Mouse (Mus musculus): ENCODE measurements around the gene Pi4ka. TPM values are rescaled to one million over a fixed set of nuclear protein-coding genes. Genes with fewer than 3 reads are reported as not detected.
A peak's percentile ranks its signal among the peaks of the same experiment; 100 is the strongest.

Gene Pi4ka
- polyA plus RNA-seq, 1 experiment from 2014 or later, result 30.7 TPM

DNA sequence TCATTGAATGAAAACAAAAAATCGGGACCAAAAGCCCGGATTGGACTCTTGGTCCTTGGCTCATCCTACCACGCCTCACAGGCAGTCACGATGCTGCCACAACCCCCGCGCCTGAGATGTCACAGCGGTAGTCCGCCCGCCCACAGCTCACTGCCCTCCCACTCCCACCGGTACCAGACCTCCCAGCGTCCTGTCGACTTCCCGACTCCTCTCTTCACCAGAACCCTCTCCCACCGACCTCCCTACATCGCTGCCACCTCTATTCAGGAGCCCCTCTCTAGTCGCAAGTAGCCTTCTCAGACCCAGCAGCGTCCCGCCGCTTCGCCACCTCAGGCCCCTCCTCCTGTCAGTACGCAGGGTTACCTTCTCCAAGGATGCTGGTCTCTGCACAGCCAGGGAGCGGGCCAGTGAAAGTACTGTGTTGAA lies 830 bp downstream of the Pi4ka start:
- peak overlapping the region; percentile 84 for H3K4me3 ChIP-seq (ENCODE audit: low read depth, low read length)
- no peaks in the 10 kb centered on the region for H3K9me3 ChIP-seq (ENCODE audit: control insufficient read depth, low read length)
- H3K36me3 ChIP-seq (ENCODE audit: control insufficient read depth, insufficient read depth, low read length), result peaks cover 8% of the 10 kb centered on the region; the same call in 1 of the 2 replicates
- peak overlapping the region; percentile 64 for H3K4me2 ChIP-seq (ENCODE audit: low read depth, low read length)
- H3K9ac ChIP-seq (ENCODE audit: low read depth, low read length), result peak overlapping the region; percentile 83
- 1% methylated on average over 20 of the region's 22 CpGs for WGBS
- peaks cover 13% of the 10 kb centered on the region for H3K4me1 ChIP-seq (ENCODE audit: control insufficient read depth, insufficient read depth, low read length)
- ATAC-seq (ENCODE audit: low read depth) (peak; percentile 85), DNase-seq (ENCODE audit: low spot score) (peak; percentile 55)
- peak overlapping the region; percentile 68; the same call in 1 of the 2 replicates for H3K27ac ChIP-seq (replicated peaks; ENCODE audit: low read depth, low read length)
- no peaks in the 10 kb centered on the region for H3K27me3 ChIP-seq (replicated peaks; ENCODE audit: control insufficient read depth, insufficient read depth, low read length)

GRCm38 (mm10) chr16:17402855-17403254 lies 3.3 kb downstream of the Pi4ka start:
- no peaks in the 10 kb centered on the region for H3K9me3 ChIP-seq (ENCODE audit: control insufficient read depth, low read length)
- H3K27me3 ChIP-seq (replicated peaks; ENCODE audit: control insufficient read depth, insufficient read depth, low read length), result no peaks in the 10 kb centered on the region
- 76% methylated on average over 1 of the region's 1 CpGs for WGBS
- no peak overlapping the region for H3K4me3 ChIP-seq (ENCODE audit: low read depth, low read length)
- H3K36me3 ChIP-seq (ENCODE audit: control insufficient read depth, insufficient read depth, low read length), result peaks cover 8% of the 10 kb centered on the region; the same call in 1 of the 2 replicates
- DNase-seq (ENCODE audit: low spot score) (no peak), ATAC-seq (ENCODE audit: low read depth) (no peak)
- H3K27ac ChIP-seq (replicated peaks; ENCODE audit: low read depth, low read length), result no peak overlapping the region
- no peak overlapping the region for H3K9ac ChIP-seq (ENCODE audit: low read depth, low read length)
- H3K4me1 ChIP-seq (ENCODE audit: control insufficient read depth, insufficient read depth, low read length), result peaks cover 13% of the 10 kb centered on the region
- no peak overlapping the region for H3K4me2 ChIP-seq (ENCODE audit: low read depth, low read length)

DNA sequence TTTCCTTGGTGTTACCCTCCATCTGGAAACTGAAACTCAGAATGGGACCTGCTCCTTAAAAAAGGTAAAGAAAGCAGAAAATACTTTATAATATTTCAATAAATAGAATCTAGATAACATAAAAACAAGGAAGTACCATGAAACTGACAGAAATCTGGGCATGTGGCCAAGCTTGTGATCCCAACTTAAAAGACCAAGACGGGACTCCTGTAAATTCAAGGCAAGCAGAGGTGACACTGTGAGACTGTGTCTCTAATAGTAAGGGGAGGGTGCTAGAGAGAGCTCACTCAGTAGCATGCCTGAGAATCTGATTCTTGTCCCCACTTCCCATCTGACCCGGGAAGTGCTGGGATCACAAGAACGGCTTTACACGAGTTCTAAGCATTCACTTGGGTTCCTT lies 13.3 kb downstream of the Pi4ka start:
- peak; percentile 46 for DNase-seq (ENCODE audit: low spot score)
- 68% methylated on average over 4 of the region's 4 CpGs for WGBS
- Histone ChIP-seq H3K4me2 (ENCODE audit: low read depth, low read length) (no peak overlapping the region), H3K4me3 (ENCODE audit: low read depth, low read length) (no peak overlapping the region), H3K9ac (ENCODE audit: low read depth, low read length) (no peak overlapping the region), H3K27me3 (replicated peaks; ENCODE audit: control insufficient read depth, insufficient read depth, low read length) (no peaks in the 10 kb centered on the region), H3K9me3 (ENCODE audit: control insufficient read depth, low read length) (0 out of 2 replicates have a peak, but pooled peaks cover 4% of the 10 kb centered on the region), H3K27ac (replicated peaks; ENCODE audit: low read depth, low read length) (no peak overlapping the region), H3K4me1 (ENCODE audit: control insufficient read depth, insufficient read depth, low read length) (peaks cover 3% of the 10 kb centered on the region; the same call in 1 of the 2 replicates), H3K36me3 (ENCODE audit: control insufficient read depth, insufficient read depth, low read length) (peaks cover 10% of the 10 kb centered on the region; the same call in 1 of the 2 replicates)
- no peak for ATAC-seq (ENCODE audit: low read depth)

- WGBS, result 83% methylated on average over 2 of the region's 2 CpGs
- Histone ChIP-seq H3K4me3 (ENCODE audit: low read depth, low read length) (no peak overlapping the region), H3K4me1 (ENCODE audit: control insufficient read depth, insufficient read depth, low read length) (no peaks in the 10 kb centered on the region), H3K9ac (ENCODE audit: low read depth, low read length) (no peak overlapping the region), H3K36me3 (ENCODE audit: control insufficient read depth, insufficient read depth, low read length) (peaks cover 37% of the 10 kb centered on the region; the same call in 1 of the 2 replicates), H3K27ac (replicated peaks; ENCODE audit: low read depth, low read length) (no peak overlapping the region), H3K4me2 (ENCODE audit: low read depth, low read length) (no peak overlapping the region), H3K27me3 (replicated peaks; ENCODE audit: control insufficient read depth, insufficient read depth, low read length) (no peaks in the 10 kb centered on the region), H3K9me3 (ENCODE audit: control insufficient read depth, low read length) (no peaks in the 10 kb centered on the region)
- ATAC-seq (ENCODE audit: low read depth) (no peak), DNase-seq (ENCODE audit: low spot score) (no peak)
Observed at GRCm38 (mm10) chr16:17383594-17384326, 22.4 kb downstream of the Pi4ka start.

DNA sequence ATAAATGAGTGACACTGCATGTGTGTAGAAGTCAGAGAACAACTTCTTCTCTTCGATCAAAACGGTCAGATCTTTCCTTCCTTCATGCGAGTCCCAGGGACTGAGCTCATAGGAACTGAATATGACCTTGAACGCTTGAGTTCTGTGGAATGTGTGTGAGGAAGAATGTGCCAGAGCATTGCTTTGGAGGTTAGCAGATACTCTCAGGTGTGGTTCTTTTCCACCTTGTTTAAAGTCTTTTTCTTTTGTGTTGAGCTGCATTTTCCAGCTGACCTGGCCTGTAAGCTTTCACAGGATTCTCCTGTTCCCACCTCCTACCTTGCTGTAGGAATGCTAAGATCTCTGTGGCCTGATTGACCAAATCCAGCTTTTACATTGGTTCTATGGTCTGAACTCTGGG lies 23.8 kb downstream of the Pi4ka start:
- H3K36me3 ChIP-seq (ENCODE audit: control insufficient read depth, insufficient read depth, low read length), result peaks cover 37% of the 10 kb centered on the region; the same call in 1 of the 2 replicates
- no peak overlapping the region for H3K4me3 ChIP-seq (ENCODE audit: low read depth, low read length)
- DNase-seq (ENCODE audit: low spot score) (no peak), ATAC-seq (ENCODE audit: low read depth) (no peak)
- 90% methylated on average over 4 of the region's 4 CpGs for WGBS
- no peak overlapping the region for H3K9ac ChIP-seq (ENCODE audit: low read depth, low read length)
- no peak overlapping the region for H3K4me2 ChIP-seq (ENCODE audit: low read depth, low read length)
- no peaks in the 10 kb centered on the region for H3K9me3 ChIP-seq (ENCODE audit: control insufficient read depth, low read length)
- H3K27me3 ChIP-seq (replicated peaks; ENCODE audit: control insufficient read depth, insufficient read depth, low read length), result no peaks in the 10 kb centered on the region
- H3K4me1 ChIP-seq (ENCODE audit: control insufficient read depth, insufficient read depth, low read length), result no peaks in the 10 kb centered on the region
- no peak overlapping the region for H3K27ac ChIP-seq (replicated peaks; ENCODE audit: low read depth, low read length)

- H3K4me3 ChIP-seq (ENCODE audit: low read depth, low read length), result no peak overlapping the region
- no peak overlapping the region for H3K27ac ChIP-seq (replicated peaks; ENCODE audit: low read depth, low read length)
- H3K4me2 ChIP-seq (ENCODE audit: low read depth, low read length), result no peak overlapping the region
- no peak overlapping the region for H3K9ac ChIP-seq (ENCODE audit: low read depth, low read length)
- H3K27me3 ChIP-seq (replicated peaks; ENCODE audit: control insufficient read depth, insufficient read depth, low read length), result no peaks in the 10 kb centered on the region
- DNase-seq (ENCODE audit: low spot score) (no peak), ATAC-seq (ENCODE audit: low read depth) (no peak)
- H3K9me3 ChIP-seq (ENCODE audit: control insufficient read depth, low read length), result no peaks in the 10 kb centered on the region
- H3K4me1 ChIP-seq (ENCODE audit: control insufficient read depth, insufficient read depth, low read length), result no peaks in the 10 kb centered on the region
- 96% methylated on average over 4 of the region's 4 CpGs for WGBS
- peaks cover 49% of the 10 kb centered on the region for H3K36me3 ChIP-seq (ENCODE audit: control insufficient read depth, insufficient read depth, low read length)
Observed at GRCm38 (mm10) chr16:17358787-17359186, 47.3 kb downstream of the Pi4ka start.

- WGBS, result 88% methylated on average over 6 of the region's 6 CpGs
- no peak overlapping the region for H3K4me3 ChIP-seq (ENCODE audit: low read depth, low read length)
- ATAC-seq (ENCODE audit: low read depth) (no peak), DNase-seq (ENCODE audit: low spot score) (no peak)
- H3K27ac ChIP-seq (replicated peaks; ENCODE audit: low read depth, low read length), result no peak overlapping the region
- H3K27me3 ChIP-seq (replicated peaks; ENCODE audit: control insufficient read depth, insufficient read depth, low read length), result no peaks in the 10 kb centered on the region
- H3K4me1 ChIP-seq (ENCODE audit: control insufficient read depth, insufficient read depth, low read length), result no peaks in the 10 kb centered on the region
- H3K9me3 ChIP-seq (ENCODE audit: control insufficient read depth, low read length), result no peaks in the 10 kb centered on the region
- peaks cover 63% of the 10 kb centered on the region for H3K36me3 ChIP-seq (ENCODE audit: control insufficient read depth, insufficient read depth, low read length)
- H3K4me2 ChIP-seq (ENCODE audit: low read depth, low read length), result no peak overlapping the region
- H3K9ac ChIP-seq (ENCODE audit: low read depth, low read length), result no peak overlapping the region
Observed at GRCm38 (mm10) chr16:17356031-17356430, 50.1 kb downstream of the Pi4ka start.

GRCm38 (mm10) chr16:17346766-17347165 lies 59.3 kb downstream of the Pi4ka start:
- no peak for ATAC-seq (ENCODE audit: low read depth)
- no peaks in the 10 kb centered on the region for H3K27me3 ChIP-seq (replicated peaks; ENCODE audit: control insufficient read depth, insufficient read depth, low read length)
- H3K4me2 ChIP-seq (ENCODE audit: low read depth, low read length), result no peak overlapping the region
- H3K4me3 ChIP-seq (ENCODE audit: low read depth, low read length), result no peak overlapping the region
- no peak overlapping the region for H3K9ac ChIP-seq (ENCODE audit: low read depth, low read length)
- DNase-seq (ENCODE audit: low spot score), result no peak
- no peaks in the 10 kb centered on the region for H3K9me3 ChIP-seq (ENCODE audit: control insufficient read depth, low read length)
- H3K36me3 ChIP-seq (ENCODE audit: control insufficient read depth, insufficient read depth, low read length), result peaks cover 66% of the 10 kb centered on the region
- H3K27ac ChIP-seq (replicated peaks; ENCODE audit: low read depth, low read length), result no peak overlapping the region
- H3K4me1 ChIP-seq (ENCODE audit: control insufficient read depth, insufficient read depth, low read length), result no peaks in the 10 kb centered on the region
- 85% methylated on average over 1 of the region's 1 CpGs for WGBS

GRCm38 (mm10) chr16:17345813-17346155 lies 60.3 kb downstream of the Pi4ka start:
- Histone ChIP-seq H3K9me3 (ENCODE audit: control insufficient read depth, low read length) (no peaks in the 10 kb centered on the region), H3K36me3 (ENCODE audit: control insufficient read depth, insufficient read depth, low read length) (peaks cover 59% of the 10 kb centered on the region), H3K9ac (ENCODE audit: low read depth, low read length) (no peak overlapping the region), H3K27ac (replicated peaks; ENCODE audit: low read depth, low read length) (no peak overlapping the region), H3K4me2 (ENCODE audit: low read depth, low read length) (no peak overlapping the region), H3K4me1 (ENCODE audit: control insufficient read depth, insufficient read depth, low read length) (no peaks in the 10 kb centered on the region), H3K4me3 (ENCODE audit: low read depth, low read length) (no peak overlapping the region), H3K27me3 (replicated peaks; ENCODE audit: control insufficient read depth, insufficient read depth, low read length) (no peaks in the 10 kb centered on the region)
- WGBS, result 91% methylated on average over 2 of the region's 2 CpGs
- ATAC-seq (ENCODE audit: low read depth), result no peak
- DNase-seq (ENCODE audit: low spot score), result no peak
